Mouse (Mus musculus) hindbrain, embryonic 14.5 days (tissue): ENCODE results near the gene Gnb2. TPM values are rescaled to one million over a fixed set of nuclear protein-coding genes. Genes with fewer than 3 reads are reported as not detected.
A peak's percentile ranks its signal among the peaks of the same experiment; 100 is the strongest.

ENCODE experiments used
- ATAC-seq: fragments of 200-750 bp; cut with Nextera tagmentation; 2 replicates; pipeline ENCODE4 v1.8.0; 2017; ENCODE audit warnings: moderate number of reproducible peaks, mild to moderate bottlenecking, moderate TSS enrichment, moderate library complexity; ENCODE audit not compliant: low FRiP score
- DNase-seq: peaks from one replicate; pipeline ENCODE4 v3.0.0-alpha.2; 2015; ENCODE audit warnings: low spot score
- H3K27ac ChIP-seq: fragments of 300-500 bp; sonication (generic); 2 replicates; pipeline ENCODE4 v1.5.1; 2014; ENCODE audit warnings: mild to moderate bottlenecking, moderate library complexity
- H3K27me3 ChIP-seq: fragments of 300-500 bp; sonication (generic); 2 replicates; pipeline ENCODE4 v1.6.1; 2014; ENCODE audit warnings: mild to moderate bottlenecking, low read length, mixed read lengths; ENCODE audit not compliant: control insufficient read depth, insufficient read depth
- H3K36me3 ChIP-seq: fragments of 300-500 bp; sonication (generic); replicated peaks from 2 replicates; pipeline ENCODE4 v1.6.1; 2014; ENCODE audit not compliant: control insufficient read depth, insufficient read depth
- H3K4me1 ChIP-seq: fragments of 300-500 bp; sonication (generic); replicated peaks from 2 replicates; pipeline ENCODE4 v1.6.1; 2014; ENCODE audit warnings: antibody characterized with exemption, low read length, mixed read lengths; ENCODE audit not compliant: control insufficient read depth, insufficient read depth
- H3K4me2 ChIP-seq: fragments of 300-500 bp; sonication (generic); replicated peaks from 2 replicates; pipeline ENCODE4 v1.6.1; 2014; ENCODE audit warnings: mild to moderate bottlenecking, moderate library complexity
- H3K4me3 ChIP-seq: fragments of 300-500 bp; sonication (generic); replicated peaks from 2 replicates; pipeline ENCODE4 v1.5.1; 2014; ENCODE audit warnings: mild to moderate bottlenecking, low read length
- H3K9ac ChIP-seq: fragments of 300-500 bp; sonication (generic); 2 replicates; pipeline ENCODE4 v1.6.1; 2014
- H3K9me3 ChIP-seq: fragments of 300-500 bp; sonication (generic); 2 replicates; pipeline ENCODE4 v1.6.1; 2016; ENCODE audit warnings: low read length; ENCODE audit not compliant: control insufficient read depth
- WGBS: fragments of 180-500 bp; shearing (Covaris S2); extraction: QIAGEN DNeasy Blood & Tissue Kit; methylation state at CpG from one replicate; pipeline ENCODE4 v1.1.7; 2014; 5-methylcytosine and 5-hydroxymethylcytosine counted together
- polyA plus RNA-seq: library from polyadenylated mRNA; unstranded; fragments of >200 nt; fragmentation: Nextera tagmentation; extraction: Ambion mirVana; gene quantifications from 2 replicates; pipeline ENCODE4 v1.2.1, GENCODE M21; 2014

Gnb2 gene
- polyA plus RNA-seq, 1 experiment from 2014 or later = 593 TPM

GRCm38 (mm10) chr5:137512847-137513794 lies 20.2 kb downstream of the Gnb2 start:
- peak; percentile 31; the same call in 1 of the 2 replicates for ATAC-seq

GRCm38 (mm10) chr5:137511706-137512105 lies 21.6 kb downstream of the Gnb2 start:
- Histone ChIP-seq H3K9ac (peak overlapping the region; percentile 99), H3K4me2 (peak overlapping the region; percentile 97), H3K9me3 (no peaks in the 10 kb centered on the region), H3K36me3 (no peaks in the 10 kb centered on the region; the same call in 1 of the 2 replicates), H3K27me3 (no peaks in the 10 kb centered on the region), H3K4me3 (peak overlapping the region; percentile 100), H3K4me1 (peaks cover 34% of the 10 kb centered on the region), H3K27ac (peak overlapping the region; percentile 90; the same call in 1 of the 2 replicates)
- ATAC-seq (no peak), DNase-seq (no peak)
- WGBS = 59% methylated on average over 3 of the region's 3 CpGs

More at GRCm38 (mm10) chr5:137512847-137513794, 20.2 kb downstream of the Gnb2 start:
- H3K36me3 ChIP-seq = peaks cover 7% of the 10 kb centered on the region
- H3K4me2 ChIP-seq = peak overlapping the region; percentile 97; the same call in 1 of the 2 replicates
- 0 out of 2 replicates have a peak overlapping the region, but pooled peaks have one; percentile 4 for H3K4me3 ChIP-seq
- 83% methylated on average over 11 of the region's 11 CpGs for WGBS
- no peak overlapping the region for H3K27ac ChIP-seq
- no peaks in the 10 kb centered on the region for H3K27me3 ChIP-seq
- H3K9me3 ChIP-seq = no peaks in the 10 kb centered on the region
- H3K4me1 ChIP-seq = peaks cover 34% of the 10 kb centered on the region
- H3K9ac ChIP-seq = peak overlapping the region; percentile 13
- DNase-seq = peak; percentile 66

DNA sequence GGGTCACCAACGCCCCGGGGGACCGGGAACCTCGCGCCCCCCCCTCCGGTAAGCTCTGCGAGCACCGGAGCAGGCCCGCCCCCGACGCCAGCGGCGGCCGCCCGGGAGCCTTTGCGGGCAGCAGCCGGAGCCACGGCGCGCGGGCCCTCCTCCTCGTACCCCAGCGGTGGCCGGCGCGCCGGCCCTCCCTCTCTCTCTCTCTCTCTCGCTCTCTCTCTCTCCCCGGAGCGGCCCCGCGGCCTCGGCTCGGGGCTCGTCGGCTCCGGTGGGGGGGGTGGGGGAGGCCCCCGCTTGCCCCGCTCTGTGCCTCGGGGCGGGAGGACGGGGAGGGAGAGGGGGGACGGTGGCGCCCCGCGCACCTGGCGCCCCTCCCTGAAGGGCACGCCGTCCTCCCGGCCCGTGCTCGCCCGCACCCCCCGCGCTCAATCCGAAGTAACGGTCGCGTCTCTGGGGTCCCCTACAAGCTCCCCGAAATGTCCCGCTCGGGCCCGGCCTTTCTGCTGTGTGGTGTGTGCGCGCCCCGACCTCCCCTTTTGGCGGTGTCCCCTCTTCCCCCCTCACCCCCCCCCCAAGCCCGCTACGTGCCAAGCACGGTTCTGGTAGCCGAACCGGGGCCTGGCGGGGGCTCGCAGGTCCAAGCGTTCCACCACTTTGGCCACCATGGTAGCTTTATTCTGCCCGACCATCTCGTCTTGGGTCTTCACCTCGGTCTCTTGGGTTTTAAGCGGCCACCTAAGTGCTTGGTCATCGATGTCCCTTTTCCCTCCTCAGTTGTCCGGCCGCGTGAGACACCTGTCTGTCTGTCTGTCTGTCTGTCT lies 22.5 kb downstream of the Gnb2 start:
- Histone ChIP-seq H3K4me3 (peak overlapping the region; percentile 100), H3K27ac (peak overlapping the region; percentile 90), H3K27me3 (no peaks in the 10 kb centered on the region), H3K9ac (peak overlapping the region; percentile 99), H3K4me1 (peaks cover 34% of the 10 kb centered on the region), H3K4me2 (peak overlapping the region; percentile 97), H3K36me3 (no peaks in the 10 kb centered on the region; the same call in 1 of the 2 replicates), H3K9me3 (no peaks in the 10 kb centered on the region)
- WGBS = under 1% methylated on average over 39 of the region's 83 CpGs
- no peak for DNase-seq
- peak; percentile 47; the same call in 1 of the 2 replicates for ATAC-seq

DNA sequence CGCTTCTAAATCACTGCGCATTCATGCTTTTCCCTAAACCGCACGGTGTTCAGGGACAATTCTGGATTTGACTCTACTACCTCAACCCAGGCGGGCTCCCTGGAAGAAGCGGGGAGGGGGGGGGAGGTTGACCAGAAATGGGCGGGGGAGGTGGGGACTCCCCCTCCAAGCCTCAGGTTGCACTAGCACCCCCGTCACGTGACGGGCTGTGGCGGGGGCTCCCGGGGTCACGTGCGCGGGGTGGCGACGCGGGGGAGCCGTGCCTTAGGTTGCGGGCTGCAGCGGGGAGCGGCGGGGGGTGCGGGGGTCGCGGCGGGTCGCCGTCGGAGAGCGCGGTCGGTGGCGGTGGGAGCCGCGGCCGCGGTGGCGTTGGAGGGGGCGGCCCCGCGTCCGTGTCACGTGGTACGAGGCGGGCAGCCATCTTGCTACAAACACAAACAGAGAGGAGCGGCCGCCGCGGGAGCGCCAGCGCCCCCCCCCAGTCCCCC lies 23.3 kb downstream of the Gnb2 start:
- DNase-seq (peak; percentile 75), ATAC-seq (peak; percentile 75)
- no peaks in the 10 kb centered on the region for H3K27me3 ChIP-seq
- no peaks in the 10 kb centered on the region; the same call in 1 of the 2 replicates for H3K36me3 ChIP-seq
- under 1% methylated on average over 30 of the region's 52 CpGs for WGBS
- peak overlapping the region; percentile 100 for H3K4me3 ChIP-seq
- H3K9me3 ChIP-seq = no peaks in the 10 kb centered on the region
- H3K4me2 ChIP-seq = peak overlapping the region; percentile 97
- H3K4me1 ChIP-seq = peaks cover 34% of the 10 kb centered on the region
- peak overlapping the region; percentile 99 for H3K9ac ChIP-seq
- H3K27ac ChIP-seq = peak overlapping the region; percentile 90

DNA sequence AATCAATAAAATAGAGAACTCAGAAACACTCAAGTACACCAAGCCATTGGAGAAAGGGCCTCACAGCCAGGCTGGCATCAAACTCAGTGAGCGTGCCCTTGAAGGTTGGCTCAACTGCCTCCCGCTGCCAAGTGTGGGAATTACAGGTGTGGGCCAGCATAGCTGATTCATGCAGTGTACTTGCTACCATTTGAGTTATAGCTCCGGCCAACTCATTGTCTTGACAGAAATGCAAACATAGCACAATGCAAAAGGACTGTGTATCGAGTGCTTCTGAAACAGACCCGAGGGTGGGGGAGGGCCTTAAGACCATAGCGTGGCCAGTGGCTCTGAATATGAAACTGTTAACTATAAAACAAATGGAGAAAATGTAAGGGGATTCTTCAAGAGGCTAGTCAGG lies 29.3 kb downstream of the Gnb2 start:
- no peak overlapping the region for H3K4me3 ChIP-seq
- ATAC-seq = no peak
- no peak for DNase-seq

DNA sequence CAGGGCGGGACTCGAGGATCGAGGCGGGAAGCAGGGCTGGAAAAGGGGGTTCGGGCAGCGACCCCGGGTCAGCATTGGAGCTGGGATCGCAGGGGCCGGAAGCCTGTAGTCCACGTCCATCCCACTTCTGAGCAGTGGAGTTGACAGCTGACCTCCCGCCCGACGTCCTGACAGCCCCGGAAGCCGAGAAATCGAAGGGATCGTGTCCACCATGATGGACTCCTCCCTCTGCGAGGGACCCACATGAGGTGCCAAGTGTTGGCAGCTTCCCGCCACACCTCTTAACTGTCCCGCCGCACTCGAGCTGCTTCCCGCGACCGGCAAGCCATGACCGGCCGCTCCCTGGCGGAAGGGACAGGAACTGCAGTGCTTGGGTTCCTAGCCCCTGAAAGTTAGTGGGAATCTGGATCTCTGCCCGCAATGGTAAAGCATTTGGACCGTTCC lies 30.6 kb downstream of the Gnb2 start:
- peak; percentile 86 for DNase-seq

More for the DNA sequence above, 29.3 kb downstream of the Gnb2 start:
- no peaks in the 10 kb centered on the region for H3K27me3 ChIP-seq
- H3K27ac ChIP-seq = no peak overlapping the region
- peaks cover 14% of the 10 kb centered on the region for H3K4me1 ChIP-seq
- WGBS = 84% methylated on average over 6 of the region's 6 CpGs
- no peak overlapping the region for H3K4me2 ChIP-seq
- peaks cover 9% of the 10 kb centered on the region; the same call in 1 of the 2 replicates for H3K36me3 ChIP-seq
- H3K9ac ChIP-seq = no peak overlapping the region
- no peaks in the 10 kb centered on the region for H3K9me3 ChIP-seq

GRCm38 (mm10) chr5:137501709-137502666 lies 31.3 kb downstream of the Gnb2 start, which contains the start of gene Pop7:
Pop7 (minus strand) TSS chr5:137502518.
- DNase-seq (peak; percentile 100), ATAC-seq (peak; percentile 96)
- peaks cover 14% of the 10 kb centered on the region for H3K4me1 ChIP-seq
- peak within 1 kb of the TSS; percentile 52 for H3K4me3 ChIP-seq
- peak within 1 kb of the TSS; percentile 91 for H3K27ac ChIP-seq
- H3K9me3 ChIP-seq = no peaks in the 10 kb centered on the region
- WGBS = 2% methylated on average over 64 of the region's 64 CpGs
- H3K9ac ChIP-seq = peak within 1 kb of the TSS; percentile 71
- H3K36me3 ChIP-seq = peaks cover 9% of the 10 kb centered on the region; the same call in 1 of the 2 replicates
- no peaks in the 10 kb centered on the region for H3K27me3 ChIP-seq
- H3K4me2 ChIP-seq = peak within 1 kb of the TSS; percentile 83

More for the DNA sequence above, 30.6 kb downstream of the Gnb2 start:
- Histone ChIP-seq H3K4me3 (peak overlapping the region; percentile 52), H3K9ac (peak overlapping the region; percentile 71), H3K4me2 (peak overlapping the region; percentile 83), H3K9me3 (no peaks in the 10 kb centered on the region), H3K27me3 (no peaks in the 10 kb centered on the region), H3K4me1 (peaks cover 14% of the 10 kb centered on the region), H3K27ac (peak overlapping the region; percentile 91), H3K36me3 (peaks cover 9% of the 10 kb centered on the region; the same call in 1 of the 2 replicates)
- peak; percentile 83 for ATAC-seq
- WGBS = under 1% methylated on average over 24 of the region's 30 CpGs

DNA sequence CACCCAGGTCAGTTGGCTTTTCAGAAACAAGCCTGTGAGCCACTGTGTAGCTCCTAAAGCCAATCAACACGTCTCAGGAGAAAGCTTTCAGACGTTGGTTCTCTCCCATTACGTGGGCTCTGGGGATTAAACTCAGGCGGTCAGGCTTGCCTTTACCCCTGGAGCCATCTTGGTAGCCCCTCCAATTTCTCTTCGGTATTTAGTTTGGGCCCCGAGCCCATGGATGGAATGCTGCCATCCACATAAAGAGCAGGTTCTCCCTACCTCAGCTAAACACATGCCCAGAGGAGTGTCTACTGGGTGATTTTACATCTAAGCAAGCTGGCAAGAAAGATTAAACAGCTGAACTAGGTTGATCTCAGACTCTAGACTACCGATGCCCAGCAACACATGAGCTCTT lies 33.1 kb downstream of the Gnb2 start:
- Histone ChIP-seq H3K27ac (no peak overlapping the region), H3K4me1 (peaks cover 14% of the 10 kb centered on the region), H3K9me3 (no peaks in the 10 kb centered on the region), H3K27me3 (no peaks in the 10 kb centered on the region), H3K4me2 (no peak overlapping the region), H3K36me3 (peaks cover 9% of the 10 kb centered on the region; the same call in 1 of the 2 replicates), H3K4me3 (no peak overlapping the region), H3K9ac (no peak overlapping the region)
- DNase-seq = no peak
- no peak for ATAC-seq
- 90% methylated on average over 7 of the region's 7 CpGs for WGBS
